Mouse (Mus musculus) intestine, embryonic 14.5 days (tissue): ENCODE data around the gene Srsf7. TPM values are rescaled to one million over a fixed set of nuclear protein-coding genes. Genes with fewer than 3 reads are reported as not detected.

ENCODE experiments used
- ATAC-seq: fragments of 200-750 bp; cut with Nextera tagmentation; replicated peaks from 2 replicates; pipeline ENCODE4 v1.8.0; 2017; ENCODE audit warnings: low read depth, moderate number of reproducible peaks, moderate TSS enrichment, moderate library complexity; ENCODE audit not compliant: low FRiP score, low TSS enrichment
- DNase-seq: peaks from one replicate; pipeline ENCODE4 v3.0.0-alpha.2; 2018; ENCODE audit warnings: low spot score
- H3K27ac ChIP-seq: fragments of 300-500 bp; sonication (generic); 2 replicates; pipeline ENCODE4 v1.5.1; 2014; ENCODE audit warnings: low read depth, mild to moderate bottlenecking, control low read depth
- H3K27me3 ChIP-seq: fragments of 300-500 bp; sonication (generic); replicated peaks from 2 replicates; pipeline ENCODE4 v1.6.1; 2014; ENCODE audit warnings: low read length, control low read depth; ENCODE audit not compliant: control insufficient read depth, insufficient read depth
- H3K36me3 ChIP-seq: fragments of 300-500 bp; sonication (generic); 2 replicates; pipeline ENCODE4 v1.6.1; 2014; ENCODE audit warnings: low read length, control low read depth; ENCODE audit not compliant: control insufficient read depth, insufficient read depth
- H3K4me1 ChIP-seq: fragments of 300-500 bp; sonication (generic); replicated peaks from 2 replicates; pipeline ENCODE4 v1.6.1; 2014; ENCODE audit warnings: low read length, control low read depth, mixed read lengths; ENCODE audit not compliant: control insufficient read depth, insufficient read depth
- H3K4me2 ChIP-seq: fragments of 300-500 bp; sonication (generic); 2 replicates; pipeline ENCODE4 v1.6.1; 2014; ENCODE audit warnings: low read length
- H3K4me3 ChIP-seq: fragments of 300-500 bp; sonication (generic); 2 replicates; pipeline ENCODE4 v1.5.1; 2014; ENCODE audit warnings: low read depth, low read length, control low read depth, mixed read lengths
- H3K9ac ChIP-seq: fragments of 300-500 bp; sonication (generic); 2 replicates; pipeline ENCODE4 v1.6.1; 2014; ENCODE audit warnings: mild to moderate bottlenecking, low read length
- H3K9me3 ChIP-seq: fragments of 300-500 bp; sonication (generic); 2 replicates; pipeline ENCODE4 v1.6.1; 2016; ENCODE audit warnings: low read length, control low read depth; ENCODE audit not compliant: control insufficient read depth
- WGBS: fragments of 180-500 bp; shearing (Covaris S2); extraction: QIAGEN DNeasy Blood & Tissue Kit; methylation state at CpG from one replicate; pipeline ENCODE4 v1.1.7; 2014; 5-methylcytosine and 5-hydroxymethylcytosine counted together
- polyA plus RNA-seq: library from polyadenylated mRNA; unstranded; fragments of >200 nt; fragmentation: Nextera tagmentation; extraction: Ambion mirVana; gene quantifications from 2 replicates; pipeline ENCODE4 v1.2.1, GENCODE M21; 2014

The Srsf7 gene
- polyA plus RNA-seq, 1 experiment from 2014 or later, result 603 TPM

GRCm38 (mm10) chr17:80157489-80157888 lies 49.6 kb downstream of the Srsf7 start:
- H3K4me3 ChIP-seq, result no peak overlapping the region
- no peaks in the 10 kb centered on the region for H3K36me3 ChIP-seq
- H3K27ac ChIP-seq, result no peak overlapping the region
- H3K9me3 ChIP-seq, result no peaks in the 10 kb centered on the region
- no peaks in the 10 kb centered on the region for H3K27me3 ChIP-seq
- H3K4me1 ChIP-seq, result no peaks in the 10 kb centered on the region
- DNase-seq (no peak), ATAC-seq (no peak)
- H3K4me2 ChIP-seq, result no peak overlapping the region
- WGBS, result 83% methylated on average over 6 of the region's 6 CpGs
- no peak overlapping the region for H3K9ac ChIP-seq

- 92% methylated on average over 8 of the region's 8 CpGs for WGBS
Measured at GRCm38 (mm10) chr17:80156905-80157304, 50.2 kb downstream of the Srsf7 start.

GRCm38 (mm10) chr17:80153631-80154030 lies 53.5 kb downstream of the Srsf7 start:
- Histone ChIP-seq H3K27me3 (no peaks in the 10 kb centered on the region), H3K9ac (no peak overlapping the region), H3K4me2 (no peak overlapping the region), H3K36me3 (no peaks in the 10 kb centered on the region), H3K27ac (no peak overlapping the region), H3K4me3 (no peak overlapping the region), H3K9me3 (no peaks in the 10 kb centered on the region), H3K4me1 (0 out of 2 replicates have a peak, but pooled peaks cover under 1% of the 10 kb centered on the region)
- no peak for DNase-seq
- WGBS, result 64% methylated on average over 2 of the region's 2 CpGs
- no peak for ATAC-seq

More at GRCm38 (mm10) chr17:80156905-80157304, 50.2 kb downstream of the Srsf7 start:
- no peak overlapping the region for H3K27ac ChIP-seq
- no peaks in the 10 kb centered on the region for H3K9me3 ChIP-seq
- H3K9ac ChIP-seq, result no peak overlapping the region
- H3K4me3 ChIP-seq, result no peak overlapping the region
- H3K27me3 ChIP-seq, result no peaks in the 10 kb centered on the region
- no peak for DNase-seq
- H3K4me1 ChIP-seq, result no peaks in the 10 kb centered on the region
- H3K4me2 ChIP-seq, result no peak overlapping the region
- no peak for ATAC-seq
- no peaks in the 10 kb centered on the region for H3K36me3 ChIP-seq

GRCm38 (mm10) chr17:80152767-80153630 lies 54.1 kb downstream of the Srsf7 start:
- no peaks in the 10 kb centered on the region for H3K36me3 ChIP-seq
- no peaks in the 10 kb centered on the region for H3K9me3 ChIP-seq
- 0 out of 2 replicates have a peak, but pooled peaks cover 6% of the 10 kb centered on the region for H3K4me1 ChIP-seq
- no peaks in the 10 kb centered on the region for H3K27me3 ChIP-seq
- H3K9ac ChIP-seq, result no peak overlapping the region
- 64% methylated on average over 12 of the region's 12 CpGs for WGBS
- no peak overlapping the region for H3K4me3 ChIP-seq
- no peak for DNase-seq
- no peak overlapping the region for H3K27ac ChIP-seq
- H3K4me2 ChIP-seq, result no peak overlapping the region
- no peak for ATAC-seq

- Histone ChIP-seq H3K9ac (no peak overlapping the region), H3K36me3 (no peaks in the 10 kb centered on the region), H3K4me2 (no peak overlapping the region), H3K27ac (no peak overlapping the region), H3K27me3 (no peaks in the 10 kb centered on the region), H3K4me3 (no peak overlapping the region), H3K4me1 (0 out of 2 replicates have a peak, but pooled peaks cover 6% of the 10 kb centered on the region), H3K9me3 (no peaks in the 10 kb centered on the region)
- DNase-seq, result no peak
- no peak for ATAC-seq
- WGBS, result 35% methylated on average over 5 of the region's 5 CpGs
Measured at GRCm38 (mm10) chr17:80151353-80151752, 55.8 kb downstream of the Srsf7 start.

Other genes with a start within 250 kb of the Srsf7 start
- 58.4 and 59.1 TPM in 2 replicates for gene Hnrnpll, start 145.0 kb downstream of the Srsf7 start, polyA plus RNA-seq
- 35.1 and 38.4 TPM in 2 replicates for gene Galm, start 79.8 kb downstream of the Srsf7 start, polyA plus RNA-seq
- 0.12 TPM in 1 of 2 replicates, not detected in the other for gene Ttc39d, start 153 bp upstream of the Srsf7 start, polyA plus RNA-seq
- gene Gemin6, start 17.1 kb upstream of the Srsf7 start, polyA plus RNA-seq, result 49.7 and 49.8 TPM in 2 replicates
- 25.4 and 26.9 TPM in 2 replicates for gene Morn2, start 82.9 kb upstream of the Srsf7 start, polyA plus RNA-seq
- 16.6 and 18.9 TPM in 2 replicates for gene Dhx57, start 83.2 kb upstream of the Srsf7 start, polyA plus RNA-seq
- 0.34 and 0.99 TPM in 2 replicates for gene Arhgef33, start 100.1 kb upstream of the Srsf7 start, polyA plus RNA-seq
- 2.0 and 2.2 TPM in 2 replicates for gene Gm10190, start 166.2 kb upstream of the Srsf7 start, polyA plus RNA-seq